Mouse (Mus musculus) forebrain, postnatal 0 days (tissue): Measurements from ENCODE around the gene Nipal4. TPM values are rescaled to one million over a fixed set of nuclear protein-coding genes. Genes with fewer than 3 reads are reported as not detected.

Experiments used
- ATAC-seq: fragments of 200-750 bp; cut with Nextera tagmentation; 2 replicates; pipeline ENCODE4 v1.8.0; 2017; ENCODE audit warnings: mild to moderate bottlenecking, moderate library complexity
- DNase-seq: peaks from one replicate; pipeline ENCODE4 v3.0.0-alpha.2; 2015
- H3K27ac ChIP-seq: fragments of 300-500 bp; sonication (generic); 2 replicates; pipeline ENCODE4 v1.5.1; 2014; ENCODE audit warnings: low read depth, mild to moderate bottlenecking, antibody characterized with exemption, low read length, moderate library complexity, mixed read lengths
- H3K27me3 ChIP-seq: fragments of 300-500 bp; sonication (generic); 2 replicates; pipeline ENCODE4 v1.6.1; 2014; ENCODE audit warnings: mild to moderate bottlenecking, low read length, mixed read lengths; ENCODE audit not compliant: insufficient read depth
- H3K36me3 ChIP-seq: fragments of 300-500 bp; sonication (generic); 2 replicates; pipeline ENCODE4 v1.6.1; 2014; ENCODE audit warnings: mild to moderate bottlenecking, moderate library complexity; ENCODE audit not compliant: insufficient read depth
- H3K4me1 ChIP-seq: fragments of 300-500 bp; sonication (generic); 2 replicates; pipeline ENCODE4 v1.6.1; 2014; ENCODE audit warnings: antibody characterized with exemption; ENCODE audit not compliant: insufficient read depth
- H3K4me2 ChIP-seq: fragments of 300-500 bp; sonication (generic); 2 replicates; pipeline ENCODE4 v1.6.1; 2014; ENCODE audit warnings: low read depth, mild to moderate bottlenecking, moderate library complexity
- H3K4me3 ChIP-seq: fragments of 300-500 bp; sonication (generic); 2 replicates; pipeline ENCODE4 v1.5.1; 2014; ENCODE audit warnings: low read depth, low read length, mixed read lengths
- H3K9ac ChIP-seq: fragments of 300-500 bp; sonication (generic); 2 replicates; pipeline ENCODE4 v1.6.1; 2014; ENCODE audit warnings: mild to moderate bottlenecking
- H3K9me3 ChIP-seq: fragments of 300-500 bp; sonication (generic); 2 replicates; pipeline ENCODE4 v1.6.1; 2016; ENCODE audit warnings: low read length
- CTCF ChIP-seq: sonication (generic); IDR thresholded peaks from 2 replicates; pipeline ENCODE4 v1.5.1; 2016; ENCODE audit warnings: antibody characterized with exemption, control low read depth, low read depth
- WGBS: fragments of 180-500 bp; shearing (Covaris S2); extraction: QIAGEN DNeasy Blood & Tissue Kit; methylation state at CpG from one replicate; pipeline ENCODE4 v1.1.7; 2014; 5-methylcytosine and 5-hydroxymethylcytosine counted together
- polyA plus RNA-seq: library from polyadenylated mRNA; unstranded; fragments of >200 nt; fragmentation: Nextera tagmentation; extraction: Ambion mirVana; gene quantifications from 2 replicates; pipeline ENCODE4 v1.2.1, GENCODE M21; 2015
- total RNA-seq: library from RNA; depleted of rRNA; stranded (reverse); fragments of >200 nt; gene quantifications from 2 replicates; pipeline ENCODE4 v1.2.3, GENCODE M21; 2014

Gene Nipal4
- total and polyA plus RNA-seq, 2 experiments from 2014 or later: 0.07 to 0.14 TPM

- H3K4me2 ChIP-seq: no peak overlapping the region
- WGBS: 86% methylated on average over 7 of the region's 7 CpGs
- H3K36me3 ChIP-seq: no peaks in the 10 kb centered on the region
- H3K9ac ChIP-seq: no peak overlapping the region
- ATAC-seq (no peak), DNase-seq (no peak)
- no peaks in the 10 kb centered on the region for H3K9me3 ChIP-seq
- no peak overlapping the region for H3K4me3 ChIP-seq
- no peak overlapping the region for H3K27ac ChIP-seq
- TF ChIP-seq CTCF: no peak
- no peaks in the 10 kb centered on the region; the same call in 1 of the 2 replicates for H3K4me1 ChIP-seq
- no peaks in the 10 kb centered on the region for H3K27me3 ChIP-seq
Observed at GRCm38 (mm10) chr11:46168506-46168905, 2.2 kb upstream of the Nipal4 start.

GRCm38 (mm10) chr11:46157462-46157861 is 8.8 kb downstream of the Nipal4 start:
- Histone ChIP-seq H3K4me2 (no peak overlapping the region), H3K27ac (no peak overlapping the region), H3K27me3 (no peaks in the 10 kb centered on the region), H3K4me3 (no peak overlapping the region), H3K36me3 (no peaks in the 10 kb centered on the region), H3K9me3 (no peaks in the 10 kb centered on the region), H3K4me1 (no peaks in the 10 kb centered on the region), H3K9ac (no peak overlapping the region)
- ATAC-seq: no peak
- TF ChIP-seq CTCF: no peak
- DNase-seq: no peak

GRCm38 (mm10) chr11:46156945-46157344 is 9.4 kb downstream of the Nipal4 start:
- 90% methylated on average over 8 of the region's 8 CpGs for WGBS
- Histone ChIP-seq H3K9me3 (no peaks in the 10 kb centered on the region), H3K4me1 (no peaks in the 10 kb centered on the region), H3K9ac (no peak overlapping the region), H3K36me3 (no peaks in the 10 kb centered on the region), H3K27me3 (no peaks in the 10 kb centered on the region), H3K4me3 (no peak overlapping the region), H3K4me2 (no peak overlapping the region), H3K27ac (no peak overlapping the region)
- TF ChIP-seq CTCF: no peak
- DNase-seq: no peak
- ATAC-seq: no peak

GRCm38 (mm10) chr11:46146619-46147018 is 19.7 kb downstream of the Nipal4 start:
- Histone ChIP-seq H3K36me3 (peaks cover 37% of the 10 kb centered on the region), H3K4me1 (no peaks in the 10 kb centered on the region), H3K27ac (no peak overlapping the region), H3K9ac (no peak overlapping the region), H3K4me2 (no peak overlapping the region), H3K27me3 (no peaks in the 10 kb centered on the region), H3K4me3 (no peak overlapping the region), H3K9me3 (no peaks in the 10 kb centered on the region)
- WGBS: 92% methylated on average over 5 of the region's 5 CpGs
- no peak for DNase-seq
- ATAC-seq: no peak
- TF ChIP-seq CTCF: no peak

- no peaks in the 10 kb centered on the region for H3K27me3 ChIP-seq
- H3K27ac ChIP-seq: no peak overlapping the region
- no peak overlapping the region for H3K4me3 ChIP-seq
- TF ChIP-seq CTCF: no peak
- DNase-seq (no peak), ATAC-seq (no peak)
- H3K4me1 ChIP-seq: no peaks in the 10 kb centered on the region
- WGBS: 92% methylated on average over 11 of the region's 11 CpGs
- no peaks in the 10 kb centered on the region for H3K9me3 ChIP-seq
- H3K36me3 ChIP-seq: peaks cover 47% of the 10 kb centered on the region
- no peak overlapping the region for H3K9ac ChIP-seq
- H3K4me2 ChIP-seq: no peak overlapping the region
Observed at GRCm38 (mm10) chr11:46145163-46145875, 21.0 kb downstream of the Nipal4 start.

- no peak overlapping the region for H3K9ac ChIP-seq
- no peaks in the 10 kb centered on the region for H3K27me3 ChIP-seq
- H3K4me1 ChIP-seq: no peaks in the 10 kb centered on the region
- TF ChIP-seq CTCF: no peak
- no peak overlapping the region for H3K4me3 ChIP-seq
- ATAC-seq (no peak), DNase-seq (no peak)
- 92% methylated on average over 6 of the region's 6 CpGs for WGBS
- peaks cover 64% of the 10 kb centered on the region for H3K36me3 ChIP-seq
- no peak overlapping the region for H3K4me2 ChIP-seq
- no peak overlapping the region for H3K27ac ChIP-seq
- no peaks in the 10 kb centered on the region for H3K9me3 ChIP-seq
Observed at GRCm38 (mm10) chr11:46143342-46143741, 23.0 kb downstream of the Nipal4 start.

GRCm38 (mm10) chr11:46134899-46135298 is 31.4 kb downstream of the Nipal4 start:
- Histone ChIP-seq H3K4me3 (no peak overlapping the region), H3K4me1 (no peaks in the 10 kb centered on the region), H3K36me3 (peaks cover 54% of the 10 kb centered on the region), H3K27me3 (no peaks in the 10 kb centered on the region), H3K27ac (no peak overlapping the region), H3K4me2 (no peak overlapping the region), H3K9ac (no peak overlapping the region), H3K9me3 (no peaks in the 10 kb centered on the region)
- WGBS: 90% methylated on average over 2 of the region's 2 CpGs
- no peak for TF ChIP-seq CTCF
- ATAC-seq (no peak), DNase-seq (no peak)
